Mouse (Mus musculus) myocyte (in vitro differentiated cells): ENCODE results near the gene Fkbp10. TPM values are rescaled to one million over a fixed set of nuclear protein-coding genes. Genes with fewer than 3 reads are reported as not detected.

ENCODE experiments used
- H3K27me3 ChIP-seq: one replicate; pipeline ENCODE4 v1.6.1; 2011; ENCODE audit not compliant: control insufficient read depth, insufficient read depth, insufficient read length
- H3K36me3 ChIP-seq: one replicate; pipeline ENCODE4 v1.6.1; 2011; ENCODE audit not compliant: control insufficient read depth, insufficient read depth
- H3K4me2 ChIP-seq: one replicate; pipeline ENCODE4 v1.6.1; 2011; ENCODE audit warnings: low read depth, control low read depth
- H3K4me3 ChIP-seq: one replicate; pipeline ENCODE4 v1.5.1; 2011; ENCODE audit warnings: mild to moderate bottlenecking, control low read depth, moderate library complexity
- H3K79me2 ChIP-seq: one replicate; pipeline ENCODE4 v1.6.1; 2011; ENCODE audit not compliant: control insufficient read depth, insufficient read depth
- H3ac ChIP-seq: one replicate; pipeline ENCODE4 v1.6.1; 2011; ENCODE audit not compliant: control insufficient read depth, insufficient read length
- CEBPB ChIP-seq: IDR thresholded peaks from 2 replicates; pipeline ENCODE4 v1.6.1; 2011; ENCODE audit warnings: mild to moderate bottlenecking, moderate library complexity; ENCODE audit not compliant: poor library complexity, insufficient read depth, severe bottlenecking
- E2F4 ChIP-seq: IDR thresholded peaks from one replicate; pipeline ENCODE4 v1.6.1; 2011; ENCODE audit warnings: mild to moderate bottlenecking, control low read depth, moderate library complexity; ENCODE audit not compliant: insufficient read depth
- MAX ChIP-seq: IDR thresholded peaks from one replicate; pipeline ENCODE4 v1.6.1; 2011; ENCODE audit warnings: low read depth, mild to moderate bottlenecking, control low read depth
- MYOD1 ChIP-seq, 3 experiments: IDR thresholded peaks; one replicate each; pipeline ENCODE4 v1.6.1; 2011; ENCODE audit warnings: control low read depth in 2 of 3, low read depth in 2 of 3, mild to moderate bottlenecking in 2 of 3, moderate library complexity in 1 of 3; ENCODE audit not compliant: insufficient read length in 2 of 3, control insufficient read depth in 1 of 3
- MYOG ChIP-seq, 3 experiments: IDR thresholded peaks; one replicate each; pipeline ENCODE4 v1.6.1; 2011; ENCODE audit warnings: control low read depth in 2 of 3, low read depth in 2 of 3, mild to moderate bottlenecking in 2 of 3; ENCODE audit not compliant: insufficient read length in 2 of 3, control insufficient read depth in 1 of 3, insufficient read depth in 1 of 3
- POLR2A ChIP-seq: IDR thresholded peaks from one replicate; pipeline ENCODE4 v1.6.1; 2011; ENCODE audit warnings: low read depth, mild to moderate bottlenecking, control low read depth, moderate library complexity; ENCODE audit not compliant: insufficient read length
- POLR2AphosphoS2 ChIP-seq: IDR thresholded peaks from one replicate; pipeline ENCODE4 v1.6.1; 2011; ENCODE audit warnings: low read depth, control low read depth; ENCODE audit not compliant: insufficient read length
- REST ChIP-seq: IDR thresholded peaks from one replicate; pipeline ENCODE4 v1.6.1; 2011; ENCODE audit warnings: mild to moderate bottlenecking, control low read depth, moderate library complexity; ENCODE audit not compliant: insufficient read depth, insufficient read length
- SRF ChIP-seq: IDR thresholded peaks from one replicate; pipeline ENCODE4 v1.6.1; 2011; ENCODE audit warnings: low read depth; ENCODE audit not compliant: control insufficient read depth, insufficient read length
- TCF12 ChIP-seq: IDR thresholded peaks from one replicate; pipeline ENCODE4 v1.6.1; 2011; ENCODE audit warnings: mild to moderate bottlenecking, control low read depth; ENCODE audit not compliant: poor library complexity, insufficient read depth, severe bottlenecking
- TCF3 ChIP-seq: IDR thresholded peaks from one replicate; pipeline ENCODE4 v1.6.1; 2011; ENCODE audit warnings: low read depth, control low read depth; ENCODE audit not compliant: insufficient read length
- USF1 ChIP-seq: IDR thresholded peaks from one replicate; pipeline ENCODE4 v1.6.1; 2011; ENCODE audit warnings: low read depth, mild to moderate bottlenecking, control low read depth, moderate library complexity
- polyA plus RNA-seq: library from polyadenylated mRNA; unstranded; fragments of >200 nt; fragmentation: generic; extraction: Trizol; gene quantifications from one replicate; pipeline ENCODE4 v1.2.1, GENCODE M21; 2012; ENCODE audit warnings: missing spikeins

Fkbp10 gene
- polyA plus RNA-seq, 1 experiment: 162 TPM

- peak overlapping the region; percentile 60 for H3ac ChIP-seq
- no peaks in the 10 kb centered on the region for H3K36me3 ChIP-seq
- H3K4me3 ChIP-seq: peak overlapping the region; percentile 50
- TF ChIP-seq TCF12 (no peak), CEBPB (no peak), MYOD1 (IDR thresholded peaks at IDR 0.05; ENCODE audit: control insufficient read depth in 1 of 3, insufficient read length in 2 of 3, low read depth in 2 of 3) (peak in 1 of 3 experiments; percentile 54), POLR2AphosphoS2 (peak; percentile 95), MYOG (IDR thresholded peaks at IDR 0.05; ENCODE audit: control insufficient read depth in 1 of 3, insufficient read depth in 1 of 3, insufficient read length in 2 of 3, low read depth in 2 of 3) (peak in 1 of 3 experiments; percentile 40), POLR2A (peak; percentile 98)
- H3K27me3 ChIP-seq: no peaks in the 10 kb centered on the region
- no peaks in the 10 kb centered on the region for H3K79me2 ChIP-seq
- H3K4me2 ChIP-seq: peak overlapping the region; percentile 82
Measured at GRCm38 (mm10) chr11:100440691-100441522, 25.4 kb downstream of the Fkbp10 start.

- no peaks in the 10 kb centered on the region for H3K36me3 ChIP-seq
- TF ChIP-seq POLR2A (no peak), MYOD1 (IDR thresholded peaks at IDR 0.05; ENCODE audit: control insufficient read depth in 1 of 3, insufficient read length in 2 of 3, low read depth in 2 of 3) (no peak), MAX (no peak), SRF (no peak), POLR2AphosphoS2 (no peak)
Measured at GRCm38 (mm10) chr11:100441797-100442196, 26.3 kb downstream of the Fkbp10 start, which contains the start of the genes Nt5c3b and Klhl10. Nt5c3b (minus strand) TSS chr11:100441808. Klhl10 (plus strand) TSS chr11:100441917.

DNA sequence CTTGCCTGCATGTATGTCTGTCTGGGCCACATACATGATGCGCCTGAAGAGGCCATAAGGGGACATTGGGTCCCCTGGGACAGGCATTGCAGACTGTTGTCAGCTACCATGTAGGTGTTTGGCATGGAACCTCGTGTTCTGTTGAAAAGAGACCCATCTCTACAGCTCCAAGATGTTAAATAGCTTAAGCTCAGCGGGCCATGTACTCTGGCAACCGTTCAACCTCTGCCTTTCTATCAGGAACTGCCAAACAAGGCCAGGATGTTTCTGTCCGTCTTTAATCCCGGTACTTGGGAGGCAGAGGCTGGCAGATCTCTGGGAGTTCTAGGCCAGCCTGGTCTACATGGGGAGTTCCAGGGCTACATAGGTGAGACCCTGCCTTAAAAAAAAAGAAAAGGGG is 27.1 kb downstream of the Fkbp10 start:
- Histone ChIP-seq H3K36me3 (no peaks in the 10 kb centered on the region), H3K79me2 (no peaks in the 10 kb centered on the region), H3ac (no peak overlapping the region), H3K27me3 (no peaks in the 10 kb centered on the region), H3K4me3 (no peak overlapping the region), H3K4me2 (no peak overlapping the region)
- TF ChIP-seq MYOG (IDR thresholded peaks at IDR 0.05; ENCODE audit: control insufficient read depth in 1 of 3, insufficient read depth in 1 of 3, insufficient read length in 2 of 3, low read depth in 2 of 3) (no peak), POLR2A (no peak), REST (no peak), MYOD1 (IDR thresholded peaks at IDR 0.05; ENCODE audit: control insufficient read depth in 1 of 3, insufficient read length in 2 of 3, low read depth in 2 of 3) (no peak), SRF (no peak), E2F4 (no peak), USF1 (no peak), TCF3 (no peak), MAX (no peak), CEBPB (no peak), TCF12 (no peak), POLR2AphosphoS2 (no peak)

More at GRCm38 (mm10) chr11:100441797-100442196, 26.3 kb downstream of the Fkbp10 start, which contains the start of the genes Nt5c3b and Klhl10:
- peak within 1 kb of the TSS; percentile 50 for H3K4me3 ChIP-seq
- peak within 1 kb of the TSS; percentile 60 for H3ac ChIP-seq
- H3K27me3 ChIP-seq: no peaks in the 10 kb centered on the region
- H3K79me2 ChIP-seq: no peaks in the 10 kb centered on the region
- peak within 1 kb of the TSS; percentile 82 for H3K4me2 ChIP-seq

GRCm38 (mm10) chr11:100457247-100457646 is 41.8 kb downstream of the Fkbp10 start:
- no peak overlapping the region for H3ac ChIP-seq
- no peak overlapping the region for H3K4me3 ChIP-seq
- TF ChIP-seq REST (no peak), CEBPB (no peak), USF1 (no peak), POLR2A (no peak), SRF (no peak), TCF12 (no peak)
- H3K4me2 ChIP-seq: no peak overlapping the region
- peaks cover 12% of the 10 kb centered on the region for H3K36me3 ChIP-seq
- H3K27me3 ChIP-seq: no peaks in the 10 kb centered on the region
- H3K79me2 ChIP-seq: peaks cover 35% of the 10 kb centered on the region

GRCm38 (mm10) chr11:100457711-100458110 is 42.2 kb downstream of the Fkbp10 start:
- H3K79me2 ChIP-seq: peaks cover 40% of the 10 kb centered on the region
- no peak overlapping the region for H3K4me3 ChIP-seq
- no peak overlapping the region for H3K4me2 ChIP-seq
- H3K36me3 ChIP-seq: peaks cover 15% of the 10 kb centered on the region
- H3K27me3 ChIP-seq: no peaks in the 10 kb centered on the region
- H3ac ChIP-seq: no peak overlapping the region
- TF ChIP-seq E2F4 (no peak), MYOG (IDR thresholded peaks at IDR 0.05; ENCODE audit: control insufficient read depth in 1 of 3, insufficient read depth in 1 of 3, insufficient read length in 2 of 3, low read depth in 2 of 3) (no peak), CEBPB (no peak), TCF12 (no peak), POLR2A (no peak), REST (no peak), POLR2AphosphoS2 (no peak), MAX (no peak), USF1 (no peak), MYOD1 (IDR thresholded peaks at IDR 0.05; ENCODE audit: control insufficient read depth in 1 of 3, insufficient read length in 2 of 3, low read depth in 2 of 3) (no peak)
